Mouse (Mus musculus): ENCODE results near the gene Trim17. TPM values are rescaled to one million over a fixed set of nuclear protein-coding genes. Genes with fewer than 3 reads are reported as not detected.
A peak's percentile ranks its signal among the peaks of the same experiment; 100 is the strongest.

The Trim17 gene
- polyA plus RNA-seq, 1 experiment from 2014 or later = 0.73 TPM

DNA sequence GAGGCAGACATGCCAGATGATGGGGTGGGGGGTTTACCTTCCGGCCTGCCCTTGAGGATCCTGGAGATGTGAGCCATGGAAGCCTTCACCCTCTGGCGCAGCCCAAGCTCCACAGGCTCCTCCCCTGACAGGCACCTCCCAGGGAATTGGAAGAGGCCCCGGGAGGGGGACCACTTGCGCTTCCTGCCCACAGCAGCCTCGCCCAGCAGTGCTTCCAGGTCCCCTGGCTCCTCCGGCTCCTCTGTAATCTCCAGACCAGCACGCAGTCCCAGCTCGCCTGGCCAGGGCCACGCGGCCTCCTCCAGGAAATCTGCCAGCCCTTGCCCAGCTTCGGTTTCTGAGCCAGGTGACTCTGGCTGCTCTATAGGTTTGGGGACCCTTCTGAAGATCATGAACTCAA is 44.7 kb downstream of the Trim17 start:
- H3K27me3 ChIP-seq (ENCODE audit: control insufficient read depth, insufficient read depth, low read length) = 0 out of 2 replicates have a peak, but pooled peaks cover 6% of the 10 kb centered on the region
- no peak overlapping the region for H3K4me2 ChIP-seq (replicated peaks; ENCODE audit: low read depth, low read length)
- H3K36me3 ChIP-seq (ENCODE audit: control insufficient read depth, insufficient read depth, low read length) = no peaks in the 10 kb centered on the region
- no peak for ATAC-seq (ENCODE audit: low FRiP score)
- no peak overlapping the region for H3K9ac ChIP-seq (ENCODE audit: low read depth, low read length)
- WGBS = 69% methylated on average over 11 of the region's 11 CpGs
- H3K9me3 ChIP-seq (ENCODE audit: control insufficient read depth, low read length) = no peaks in the 10 kb centered on the region
- no peaks in the 10 kb centered on the region for H3K4me1 ChIP-seq (replicated peaks; ENCODE audit: control insufficient read depth, insufficient read depth, low read length)
- DNase-seq (ENCODE audit: low spot score) = no peak
- no peak overlapping the region for H3K4me3 ChIP-seq (ENCODE audit: low read depth, low read length)
- H3K27ac ChIP-seq (ENCODE audit: low read depth, low read length) = no peak overlapping the region

DNA sequence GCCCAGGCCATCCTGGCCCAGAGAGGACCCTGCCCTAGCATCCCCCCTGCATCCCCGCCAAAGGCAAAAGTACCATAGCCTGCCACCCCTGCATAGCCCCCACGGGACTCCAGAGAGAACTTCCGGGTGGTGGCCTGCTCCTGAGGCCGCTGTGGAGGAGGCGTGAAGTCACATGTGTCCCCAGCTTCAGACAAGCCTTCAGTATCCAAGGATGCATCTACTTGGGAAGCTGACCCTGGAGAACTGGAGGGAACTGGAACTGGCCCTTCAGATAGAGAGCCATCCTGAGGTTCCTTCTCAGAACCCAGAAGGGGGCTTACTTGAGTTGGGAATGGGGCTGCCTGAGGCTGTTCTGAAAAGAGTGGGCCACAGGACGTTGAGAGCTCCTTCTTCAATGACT is 45.3 kb downstream of the Trim17 start:
- ATAC-seq (ENCODE audit: low FRiP score) = no peak
- 82% methylated on average over 6 of the region's 6 CpGs for WGBS
- Histone ChIP-seq H3K4me3 (ENCODE audit: low read depth, low read length) (no peak overlapping the region), H3K9ac (ENCODE audit: low read depth, low read length) (no peak overlapping the region), H3K9me3 (ENCODE audit: control insufficient read depth, low read length) (no peaks in the 10 kb centered on the region), H3K27ac (ENCODE audit: low read depth, low read length) (no peak overlapping the region), H3K27me3 (ENCODE audit: control insufficient read depth, insufficient read depth, low read length) (0 out of 2 replicates have a peak, but pooled peaks cover 2% of the 10 kb centered on the region), H3K4me1 (replicated peaks; ENCODE audit: control insufficient read depth, insufficient read depth, low read length) (no peaks in the 10 kb centered on the region), H3K4me2 (replicated peaks; ENCODE audit: low read depth, low read length) (no peak overlapping the region), H3K36me3 (ENCODE audit: control insufficient read depth, insufficient read depth, low read length) (no peaks in the 10 kb centered on the region)
- DNase-seq (ENCODE audit: low spot score) = no peak

DNA sequence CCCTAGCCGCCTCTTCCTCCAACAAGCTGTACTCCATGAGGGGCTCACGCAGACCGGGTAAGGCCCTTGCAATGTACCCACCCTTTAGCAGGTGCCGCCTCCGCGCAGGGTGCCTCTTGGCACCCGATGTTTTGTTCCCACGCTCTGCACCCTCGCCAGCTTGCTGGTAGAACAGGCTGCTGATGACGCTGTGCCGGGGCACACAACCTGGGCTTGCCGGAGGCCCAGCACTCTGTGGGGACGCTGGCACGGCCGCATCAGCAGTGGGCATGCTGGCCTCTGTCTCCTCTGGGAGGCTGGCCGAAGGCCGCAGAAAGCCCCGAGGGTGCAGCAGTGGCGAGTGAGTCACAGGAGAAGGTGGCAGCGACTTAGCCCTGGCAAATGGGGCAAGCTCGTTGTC is 46.1 kb downstream of the Trim17 start:
- no peaks in the 10 kb centered on the region for H3K4me1 ChIP-seq (replicated peaks; ENCODE audit: control insufficient read depth, insufficient read depth, low read length)
- no peak overlapping the region for H3K4me2 ChIP-seq (replicated peaks; ENCODE audit: low read depth, low read length)
- ATAC-seq (ENCODE audit: low FRiP score) = no peak
- no peaks in the 10 kb centered on the region for H3K27me3 ChIP-seq (ENCODE audit: control insufficient read depth, insufficient read depth, low read length)
- H3K9ac ChIP-seq (ENCODE audit: low read depth, low read length) = no peak overlapping the region
- H3K27ac ChIP-seq (ENCODE audit: low read depth, low read length) = no peak overlapping the region
- no peaks in the 10 kb centered on the region for H3K9me3 ChIP-seq (ENCODE audit: control insufficient read depth, low read length)
- H3K36me3 ChIP-seq (ENCODE audit: control insufficient read depth, insufficient read depth, low read length) = no peaks in the 10 kb centered on the region
- H3K4me3 ChIP-seq (ENCODE audit: low read depth, low read length) = no peak overlapping the region
- DNase-seq (ENCODE audit: low spot score) = no peak
- 92% methylated on average over 21 of the region's 21 CpGs for WGBS

DNA sequence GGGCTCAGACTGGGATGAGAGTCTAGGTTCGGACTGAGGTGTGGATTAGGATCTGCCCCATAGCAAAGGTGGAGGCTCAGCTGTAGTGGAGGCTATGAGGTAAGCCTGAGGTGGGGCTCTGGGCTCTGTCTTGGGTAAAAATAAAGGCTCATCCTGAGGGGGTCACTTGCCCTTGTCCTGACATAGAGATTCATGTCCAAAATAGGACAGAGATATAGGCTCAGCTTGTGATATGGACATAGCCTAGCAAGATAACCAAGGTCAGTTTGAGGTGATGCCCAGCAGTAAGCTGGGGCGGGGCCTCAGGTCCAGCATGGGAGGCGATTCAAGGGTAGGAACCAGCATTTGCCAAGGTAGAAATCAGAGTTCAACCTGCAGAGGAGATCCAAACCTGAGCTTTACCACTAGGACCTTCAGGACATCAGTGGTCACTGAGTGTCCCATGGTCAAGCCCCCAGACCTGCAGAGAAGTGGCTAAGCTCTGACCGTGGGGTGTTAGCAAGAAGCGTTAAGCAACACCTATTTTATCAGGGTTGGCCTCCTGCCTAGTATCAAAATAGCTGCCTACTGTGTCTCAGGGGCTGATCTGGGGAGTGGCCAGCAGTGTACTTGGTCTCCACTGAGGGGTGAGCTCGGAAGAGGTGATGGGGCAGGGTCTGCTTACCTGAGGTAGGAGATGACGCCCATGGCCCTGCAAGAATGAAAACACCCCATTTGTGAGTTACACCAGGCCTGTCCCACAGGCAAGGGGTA is 48.0 kb downstream of the Trim17 start:
- DNase-seq (ENCODE audit: low spot score) (no peak), ATAC-seq (ENCODE audit: low FRiP score) (no peak)
- WGBS = 79% methylated on average over 7 of the region's 7 CpGs
- H3K36me3 ChIP-seq (ENCODE audit: control insufficient read depth, insufficient read depth, low read length) = no peaks in the 10 kb centered on the region
- H3K9ac ChIP-seq (ENCODE audit: low read depth, low read length) = no peak overlapping the region
- no peak overlapping the region for H3K4me3 ChIP-seq (ENCODE audit: low read depth, low read length)
- no peaks in the 10 kb centered on the region for H3K27me3 ChIP-seq (ENCODE audit: control insufficient read depth, insufficient read depth, low read length)
- no peak overlapping the region for H3K27ac ChIP-seq (ENCODE audit: low read depth, low read length)
- H3K4me1 ChIP-seq (replicated peaks; ENCODE audit: control insufficient read depth, insufficient read depth, low read length) = no peaks in the 10 kb centered on the region
- no peaks in the 10 kb centered on the region for H3K9me3 ChIP-seq (ENCODE audit: control insufficient read depth, low read length)
- H3K4me2 ChIP-seq (replicated peaks; ENCODE audit: low read depth, low read length) = no peak overlapping the region

DNA sequence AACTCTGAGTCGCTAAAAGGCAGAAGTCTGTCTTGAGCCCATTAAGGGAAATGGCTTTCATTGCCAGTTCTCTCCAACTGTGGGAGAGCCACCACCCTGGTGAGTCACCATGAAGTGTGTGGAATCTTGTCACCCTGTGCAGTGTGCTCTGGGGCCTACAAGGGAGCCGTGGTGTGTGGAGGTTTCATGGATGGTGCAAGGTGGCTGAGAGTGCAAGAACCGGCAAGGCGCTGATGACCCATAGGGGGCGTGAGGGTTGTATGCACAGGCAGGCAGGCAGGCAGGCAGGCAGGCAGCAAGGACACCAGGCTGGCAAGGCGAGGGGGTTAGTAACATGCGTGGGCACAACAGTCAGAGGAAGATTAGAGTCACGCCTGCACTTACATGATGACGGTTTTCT is 60.6 kb downstream of the Trim17 start:
- Histone ChIP-seq H3K4me2 (replicated peaks; ENCODE audit: low read depth, low read length) (no peak overlapping the region), H3K27ac (ENCODE audit: low read depth, low read length) (no peak overlapping the region), H3K36me3 (ENCODE audit: control insufficient read depth, insufficient read depth, low read length) (no peaks in the 10 kb centered on the region), H3K4me3 (ENCODE audit: low read depth, low read length) (no peak overlapping the region), H3K27me3 (ENCODE audit: control insufficient read depth, insufficient read depth, low read length) (no peaks in the 10 kb centered on the region), H3K4me1 (replicated peaks; ENCODE audit: control insufficient read depth, insufficient read depth, low read length) (no peaks in the 10 kb centered on the region), H3K9ac (ENCODE audit: low read depth, low read length) (no peak overlapping the region), H3K9me3 (ENCODE audit: control insufficient read depth, low read length) (no peaks in the 10 kb centered on the region)
- DNase-seq (ENCODE audit: low spot score) (peak; percentile 46), ATAC-seq (ENCODE audit: low FRiP score) (no peak)
- WGBS = 40% methylated on average over 9 of the region's 9 CpGs

Other genes with a start within 250 kb of the Trim17 start
- not detected in 2 replicates for gene Olfr318, start 230.7 kb upstream of the Trim17 start, polyA plus RNA-seq (2014; fragmentation: Nextera tagmentation; extraction: Ambion mirVana)
- not detected in 2 replicates for gene Olfr317, start 215.5 kb upstream of the Trim17 start, polyA plus RNA-seq (2014; fragmentation: Nextera tagmentation; extraction: Ambion mirVana)
- not detected in 2 replicates for gene Olfr316, start 202.0 kb upstream of the Trim17 start, polyA plus RNA-seq (2014; fragmentation: Nextera tagmentation; extraction: Ambion mirVana)
- not detected in 2 replicates for gene Olfr315, start 181.5 kb upstream of the Trim17 start, polyA plus RNA-seq (2014; fragmentation: Nextera tagmentation; extraction: Ambion mirVana)
- not detected in 2 replicates for gene Olfr314, start 171.7 kb upstream of the Trim17 start, polyA plus RNA-seq (2014; fragmentation: Nextera tagmentation; extraction: Ambion mirVana)
- gene Fam183b, start 152.7 kb upstream of the Trim17 start, polyA plus RNA-seq (2014; fragmentation: Nextera tagmentation; extraction: Ambion mirVana) = 8.2 and 10.1 TPM in 2 replicates
- gene Olfr313, start 139.7 kb upstream of the Trim17 start, polyA plus RNA-seq (2014; fragmentation: Nextera tagmentation; extraction: Ambion mirVana) = not detected in 2 replicates
- 0.05 TPM in 1 of 2 replicates, not detected in the other for gene Olfr312, start 125.4 kb upstream of the Trim17 start, polyA plus RNA-seq (2014; fragmentation: Nextera tagmentation; extraction: Ambion mirVana)
- not detected in 2 replicates for gene Olfr311, start 115.4 kb upstream of the Trim17 start, polyA plus RNA-seq (2014; fragmentation: Nextera tagmentation; extraction: Ambion mirVana)
- gene Gm12258, start 107.5 kb upstream of the Trim17 start, polyA plus RNA-seq (2014; fragmentation: Nextera tagmentation; extraction: Ambion mirVana) = 16.1 and 16.6 TPM in 2 replicates
- 11.4 and 11.9 TPM in 2 replicates for gene 2810021J22Rik, start 87.5 kb upstream of the Trim17 start, polyA plus RNA-seq (2014; fragmentation: Nextera tagmentation; extraction: Ambion mirVana)
- 6.5 and 7.5 TPM in 2 replicates for gene Zfp39, start 50.5 kb upstream of the Trim17 start, polyA plus RNA-seq (2014; fragmentation: Nextera tagmentation; extraction: Ambion mirVana)
- not detected in 2 replicates for gene Btnl10, start 36.8 kb upstream of the Trim17 start, polyA plus RNA-seq (2014; fragmentation: Nextera tagmentation; extraction: Ambion mirVana)
- gene Rnf187, start 15.8 kb upstream of the Trim17 start, polyA plus RNA-seq (2014; fragmentation: Nextera tagmentation; extraction: Ambion mirVana) = 395 and 419 TPM in 2 replicates
- gene Hist3h2ba, start 5.8 kb upstream of the Trim17 start, polyA plus RNA-seq (2014; fragmentation: Nextera tagmentation; extraction: Ambion mirVana) = 108 and 114 TPM in 2 replicates
- gene Hist3h2a, start within 50 bp of the Trim17 start, polyA plus RNA-seq (2014; fragmentation: Nextera tagmentation; extraction: Ambion mirVana) = 71.2 and 75.2 TPM in 2 replicates
- gene Trim11, start 23.4 kb downstream of the Trim17 start, polyA plus RNA-seq (2014; fragmentation: Nextera tagmentation; extraction: Ambion mirVana) = 15.7 and 18.2 TPM in 2 replicates
- 0.10 and 0.19 TPM in 2 replicates for gene Obscn, start 181.7 kb downstream of the Trim17 start, polyA plus RNA-seq (2014; fragmentation: Nextera tagmentation; extraction: Ambion mirVana)
- gene Iba57, start 209.1 kb downstream of the Trim17 start, polyA plus RNA-seq (2014; fragmentation: Nextera tagmentation; extraction: Ambion mirVana) = 2.0 and 2.6 TPM in 2 replicates
- not detected in 2 replicates for gene Gjc2, start 228.5 kb downstream of the Trim17 start, polyA plus RNA-seq (2014; fragmentation: Nextera tagmentation; extraction: Ambion mirVana)
- gene Guk1, start 237.5 kb downstream of the Trim17 start, polyA plus RNA-seq (2014; fragmentation: Nextera tagmentation; extraction: Ambion mirVana) = 105 and 107 TPM in 2 replicates
- 87.4 and 96.7 TPM in 2 replicates for gene Mrpl55, start 247.8 kb downstream of the Trim17 start, polyA plus RNA-seq (2014; fragmentation: Nextera tagmentation; extraction: Ambion mirVana)

Data from hindbrain, embryonic 11.5 days (tissue).